Mouse (Mus musculus): ENCODE measurements around the gene Hal. TPM values are rescaled to one million over a fixed set of nuclear protein-coding genes. Genes with fewer than 3 reads are reported as not detected.
A peak's percentile ranks its signal among the peaks of the same experiment; 100 is the strongest.

Hal gene
- polyA plus RNA-seq, 1 experiment from 2014 or later: not detected

DNA sequence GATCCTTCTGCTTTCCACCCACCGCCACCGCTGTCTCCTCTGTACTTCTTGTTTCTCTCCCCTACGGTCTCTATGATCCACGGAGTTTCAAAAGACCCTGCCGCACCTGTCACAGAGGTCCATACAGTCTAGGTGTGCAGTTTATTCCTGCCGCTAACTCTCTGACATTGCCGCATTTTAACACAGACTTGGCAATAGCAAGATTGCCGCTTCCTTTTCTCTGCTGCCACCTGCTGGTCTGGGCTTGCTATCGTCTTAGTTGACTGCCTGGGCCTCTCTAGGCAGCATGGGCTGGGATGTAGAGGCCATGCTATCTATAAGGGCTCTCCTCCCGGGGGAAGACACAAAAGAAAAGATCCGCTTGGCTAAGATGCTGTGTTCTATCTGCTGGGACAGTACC, 17.2 kb upstream of the Hal start:
- ATAC-seq (ENCODE audit: insufficient number of reproducible peaks, insufficient read depth, low FRiP score, low TSS enrichment, low read depth): no peak
- H3K36me3 ChIP-seq: peaks cover 87% of the 10 kb centered on the region
- WGBS: 55% methylated on average over 11 of the region's 11 CpGs

DNA sequence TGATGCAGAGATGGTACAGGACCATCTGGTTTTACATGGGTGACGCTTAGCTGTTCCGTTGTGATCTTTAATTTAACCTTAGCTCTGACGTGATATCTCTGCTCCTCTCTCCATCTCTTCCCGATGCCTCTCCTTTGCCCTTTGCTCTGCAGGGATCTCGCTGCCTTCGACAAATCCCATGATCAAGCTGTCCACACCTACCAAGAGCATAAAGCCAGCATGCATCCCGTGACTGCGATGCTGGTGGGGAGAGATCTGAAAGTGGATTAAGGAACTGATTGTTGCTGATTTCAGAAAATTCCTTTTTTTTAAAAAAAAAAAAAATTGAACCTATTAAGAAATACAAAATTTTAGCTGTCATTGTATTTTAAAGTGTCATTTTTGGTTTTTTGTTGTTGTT, 4.1 kb upstream of the Hal start:
- Histone ChIP-seq H3K4me2 (no peak overlapping the region), H3K9ac (replicated peaks) (no peak overlapping the region), H3K9me3 (no peaks in the 10 kb centered on the region), H3K4me1 (replicated peaks) (no peaks in the 10 kb centered on the region), H3K4me3 (replicated peaks) (no peak overlapping the region), H3K27ac (no peak overlapping the region), H3K27me3 (no peaks in the 10 kb centered on the region), H3K36me3 (peaks cover 55% of the 10 kb centered on the region)
- WGBS: 89% methylated on average over 8 of the region's 8 CpGs
- no peak for ATAC-seq (ENCODE audit: insufficient number of reproducible peaks, insufficient read depth, low FRiP score, low TSS enrichment, low read depth)

More for the DNA sequence above, 17.2 kb upstream of the Hal start:
- Histone ChIP-seq H3K27ac (no peak overlapping the region), H3K27me3 (no peaks in the 10 kb centered on the region), H3K4me3 (replicated peaks) (no peak overlapping the region), H3K4me2 (no peak overlapping the region), H3K9ac (replicated peaks) (no peak overlapping the region), H3K4me1 (replicated peaks) (no peaks in the 10 kb centered on the region), H3K9me3 (no peaks in the 10 kb centered on the region)

DNA sequence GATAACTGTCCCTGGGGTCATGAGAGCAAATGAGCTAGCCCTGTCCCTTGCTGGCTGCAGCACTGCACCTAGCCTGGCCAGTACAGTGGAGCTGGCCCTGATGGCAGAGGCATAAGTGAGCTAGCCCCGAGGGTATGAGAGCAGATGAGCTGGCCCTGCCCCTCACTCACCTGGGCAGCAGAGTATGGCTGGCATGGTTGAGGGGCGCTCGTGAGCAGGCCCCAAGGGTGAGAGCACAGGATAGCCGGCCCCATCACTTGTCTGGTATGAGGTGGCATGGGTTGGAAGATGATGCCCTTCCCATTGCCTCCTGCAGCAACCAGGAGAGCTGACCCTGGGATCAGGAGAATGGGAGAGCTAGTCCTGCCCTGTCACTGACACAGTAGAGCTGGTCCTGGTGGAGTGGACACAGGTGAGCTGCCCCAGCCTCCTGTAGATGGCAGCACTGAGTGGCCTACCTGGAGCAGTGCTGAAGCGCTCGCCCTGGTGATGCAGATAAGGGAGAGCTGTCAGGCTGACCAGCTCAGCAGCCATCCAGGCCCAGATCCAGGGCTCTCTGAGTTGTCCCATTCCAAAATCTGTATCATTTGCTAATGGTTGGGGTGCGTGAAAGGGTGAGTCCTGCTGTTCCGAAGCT, 3.4 kb upstream of the Hal start:
- Histone ChIP-seq H3K4me1 (replicated peaks) (no peaks in the 10 kb centered on the region), H3K27me3 (no peaks in the 10 kb centered on the region), H3K27ac (no peak overlapping the region), H3K36me3 (peaks cover 48% of the 10 kb centered on the region), H3K9ac (replicated peaks) (no peak overlapping the region), H3K4me3 (replicated peaks) (no peak overlapping the region), H3K4me2 (no peak overlapping the region), H3K9me3 (no peaks in the 10 kb centered on the region)
- 77% methylated on average over 8 of the region's 8 CpGs for WGBS
- ATAC-seq (ENCODE audit: insufficient number of reproducible peaks, insufficient read depth, low FRiP score, low TSS enrichment, low read depth): no peak

DNA sequence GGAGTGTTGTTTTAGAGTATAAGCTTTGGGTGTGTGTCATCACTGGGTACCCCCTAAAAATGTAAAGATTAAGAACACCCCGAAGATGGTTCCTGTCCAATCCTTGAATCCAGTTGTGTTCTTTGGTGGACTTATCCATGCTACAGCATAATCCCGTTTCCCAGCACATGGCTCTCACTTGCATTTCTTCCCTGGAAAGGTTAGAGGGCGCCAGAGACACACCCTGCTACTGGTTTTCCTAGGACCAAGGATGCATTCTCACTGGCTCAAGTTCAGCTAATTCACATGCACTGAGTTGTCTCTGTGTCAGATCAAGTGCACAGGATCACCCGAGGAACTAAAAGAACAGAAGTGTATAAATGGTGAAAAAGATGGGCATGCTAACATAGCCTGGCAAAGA, 1.9 kb upstream of the Hal start:
- 31% methylated on average over 4 of the region's 4 CpGs for WGBS
- no peak overlapping the region for H3K9ac ChIP-seq (replicated peaks)
- H3K36me3 ChIP-seq: peaks cover 34% of the 10 kb centered on the region
- H3K27me3 ChIP-seq: no peaks in the 10 kb centered on the region
- no peak overlapping the region for H3K27ac ChIP-seq
- ATAC-seq (ENCODE audit: insufficient number of reproducible peaks, insufficient read depth, low FRiP score, low TSS enrichment, low read depth): 0 out of 2 replicates have a peak, but pooled peaks have one; percentile 12
- no peak overlapping the region for H3K4me2 ChIP-seq
- H3K4me3 ChIP-seq (replicated peaks): no peak overlapping the region
- no peaks in the 10 kb centered on the region for H3K4me1 ChIP-seq (replicated peaks)
- no peaks in the 10 kb centered on the region for H3K9me3 ChIP-seq

DNA sequence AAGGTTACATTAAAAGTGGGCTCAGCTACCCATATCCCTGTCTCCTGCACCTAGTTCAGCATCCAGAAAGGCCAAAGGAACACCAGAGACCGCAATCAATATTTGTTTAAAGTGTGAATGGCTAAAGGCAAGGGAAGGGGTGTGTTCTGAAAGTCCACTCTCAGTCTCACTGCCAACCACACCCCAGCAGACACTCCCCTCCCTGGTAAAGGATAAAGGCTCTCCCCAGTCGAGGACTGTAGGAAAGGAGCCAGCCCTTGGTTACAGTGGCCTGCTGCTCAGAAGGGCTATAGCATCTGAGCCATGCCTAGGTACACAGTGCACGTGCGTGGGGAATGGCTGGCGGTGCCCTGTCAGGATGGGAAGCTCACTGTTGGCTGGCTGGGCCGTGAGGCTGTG, 259 bp downstream of the Hal start:
- H3K27me3 ChIP-seq: no peaks in the 10 kb centered on the region
- H3K4me3 ChIP-seq (replicated peaks): no peak overlapping the region
- ATAC-seq (ENCODE audit: insufficient number of reproducible peaks, insufficient read depth, low FRiP score, low TSS enrichment, low read depth): no peak
- H3K4me2 ChIP-seq: no peak overlapping the region
- H3K36me3 ChIP-seq: peaks cover 12% of the 10 kb centered on the region
- 78% methylated on average over 6 of the region's 6 CpGs for WGBS
- H3K4me1 ChIP-seq (replicated peaks): no peaks in the 10 kb centered on the region
- no peak overlapping the region for H3K9ac ChIP-seq (replicated peaks)
- no peaks in the 10 kb centered on the region for H3K9me3 ChIP-seq
- no peak overlapping the region for H3K27ac ChIP-seq

DNA sequence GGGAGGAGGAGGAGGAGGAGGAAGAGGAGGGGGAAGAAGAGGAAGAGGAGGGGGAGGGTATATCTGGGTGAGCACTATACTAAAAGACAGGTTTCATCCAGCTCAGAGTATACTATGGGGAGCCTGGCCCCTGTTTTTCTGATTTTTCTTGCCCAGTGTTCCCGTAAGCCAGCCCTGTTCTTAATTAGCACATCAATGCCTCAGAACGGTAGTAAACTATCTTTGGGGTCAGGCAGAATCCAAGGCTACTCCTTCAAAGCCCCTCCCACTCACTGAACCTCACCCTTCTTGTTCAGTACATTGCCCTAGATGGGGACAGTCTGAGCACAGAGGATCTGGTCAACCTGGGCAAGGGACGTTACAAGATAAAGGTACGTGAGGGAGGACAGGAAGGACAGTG, 1.9 kb downstream of the Hal start:
- Histone ChIP-seq H3K9ac (replicated peaks) (no peak overlapping the region), H3K36me3 (no peaks in the 10 kb centered on the region), H3K4me3 (replicated peaks) (no peak overlapping the region), H3K27ac (no peak overlapping the region), H3K27me3 (no peaks in the 10 kb centered on the region), H3K9me3 (no peaks in the 10 kb centered on the region), H3K4me1 (replicated peaks) (no peaks in the 10 kb centered on the region), H3K4me2 (no peak overlapping the region)
- ATAC-seq (ENCODE audit: insufficient number of reproducible peaks, insufficient read depth, low FRiP score, low TSS enrichment, low read depth): no peak
- WGBS: 33% methylated on average over 4 of the region's 4 CpGs

DNA sequence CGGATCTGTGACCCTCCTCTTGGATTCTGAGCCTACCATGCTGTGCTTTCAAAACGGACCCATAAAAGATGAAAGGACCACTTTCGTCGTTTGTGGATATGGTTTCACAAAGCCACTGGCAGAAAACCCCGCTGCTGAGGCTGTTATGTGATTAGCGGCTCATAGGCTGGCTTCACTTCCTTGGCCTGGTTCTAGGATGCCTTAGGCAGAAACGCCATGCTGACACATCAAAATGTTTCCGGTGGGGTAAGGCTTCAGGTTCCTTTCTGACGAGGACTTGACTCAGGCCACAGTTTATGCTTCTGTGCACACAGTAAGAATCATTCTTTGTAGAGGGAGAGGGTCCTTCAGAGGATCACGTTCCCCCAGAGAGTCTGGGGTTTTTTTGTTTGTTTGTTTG, 12.3 kb downstream of the Hal start:
- Histone ChIP-seq H3K9ac (replicated peaks) (no peak overlapping the region), H3K4me3 (replicated peaks) (no peak overlapping the region), H3K9me3 (no peaks in the 10 kb centered on the region), H3K4me2 (0 out of 2 replicates have a peak overlapping the region, but pooled peaks have one; percentile 3), H3K4me1 (replicated peaks) (peaks cover 8% of the 10 kb centered on the region; the same call in 1 of the 2 replicates), H3K36me3 (no peaks in the 10 kb centered on the region), H3K27ac (no peak overlapping the region), H3K27me3 (no peaks in the 10 kb centered on the region)
- WGBS: 22% methylated on average over 10 of the region's 10 CpGs
- no peak for ATAC-seq (ENCODE audit: insufficient number of reproducible peaks, insufficient read depth, low FRiP score, low TSS enrichment, low read depth)

DNA sequence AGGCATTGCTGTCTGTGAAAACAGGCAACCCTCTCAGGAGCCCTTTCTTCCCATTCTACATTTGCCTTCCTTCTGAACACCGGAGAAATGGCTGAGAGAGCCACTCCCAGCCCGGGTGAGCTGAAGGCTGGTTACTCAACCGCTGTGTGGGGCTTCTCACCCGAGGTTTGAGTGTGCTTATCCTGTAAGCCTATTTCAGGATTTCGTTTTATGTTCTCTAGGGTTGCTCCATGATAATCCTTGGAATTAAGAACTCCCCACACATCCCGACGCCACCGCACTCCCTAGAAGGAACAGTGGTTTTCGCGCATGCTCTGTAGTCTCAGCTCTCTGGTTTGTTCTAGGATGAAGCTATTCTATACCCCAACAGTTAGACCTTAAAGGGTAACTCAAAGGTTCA, 12.8 kb downstream of the Hal start:
- Histone ChIP-seq H3K4me3 (replicated peaks) (no peak overlapping the region), H3K9me3 (no peaks in the 10 kb centered on the region), H3K9ac (replicated peaks) (no peak overlapping the region), H3K36me3 (no peaks in the 10 kb centered on the region), H3K4me2 (0 out of 2 replicates have a peak overlapping the region, but pooled peaks have one; percentile 3), H3K27me3 (no peaks in the 10 kb centered on the region), H3K4me1 (replicated peaks) (peaks cover 8% of the 10 kb centered on the region; the same call in 1 of the 2 replicates), H3K27ac (no peak overlapping the region)
- ATAC-seq (ENCODE audit: insufficient number of reproducible peaks, insufficient read depth, low FRiP score, low TSS enrichment, low read depth): no peak
- WGBS: 82% methylated on average over 10 of the region's 10 CpGs

DNA sequence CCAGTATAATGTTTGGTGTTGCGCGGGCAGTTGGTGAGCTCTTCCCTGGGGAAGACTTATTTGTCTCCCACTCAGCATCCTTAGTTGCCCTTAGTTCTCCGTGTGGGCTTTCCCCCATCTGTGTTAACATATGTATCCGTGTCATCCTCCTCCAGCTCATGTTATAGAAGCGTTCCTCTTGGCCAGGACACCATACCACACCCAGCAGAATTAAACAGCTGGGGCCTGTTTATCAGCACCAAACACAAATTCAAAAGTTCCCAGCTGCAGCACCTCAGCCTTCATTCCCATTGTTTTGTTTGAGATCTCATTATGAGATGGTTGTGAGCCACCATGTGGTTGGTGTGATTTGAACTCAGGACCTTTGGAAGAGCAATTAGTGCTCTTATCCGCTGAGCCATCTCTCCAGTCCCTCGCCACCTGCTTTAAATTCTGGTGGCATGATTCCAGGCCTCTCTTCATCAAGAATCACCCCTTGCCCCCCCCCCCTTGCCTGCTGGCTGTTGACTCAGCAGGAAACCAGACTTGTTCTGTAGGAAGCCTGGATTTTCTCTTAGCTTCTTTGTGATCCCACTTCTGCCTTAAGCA, 19.9 kb downstream of the Hal start:
- Histone ChIP-seq H3K27ac (no peak overlapping the region), H3K27me3 (no peaks in the 10 kb centered on the region), H3K4me1 (replicated peaks) (no peaks in the 10 kb centered on the region), H3K4me3 (replicated peaks) (no peak overlapping the region), H3K36me3 (no peaks in the 10 kb centered on the region), H3K9ac (replicated peaks) (no peak overlapping the region), H3K9me3 (no peaks in the 10 kb centered on the region), H3K4me2 (no peak overlapping the region)
- no peak for ATAC-seq (ENCODE audit: insufficient number of reproducible peaks, insufficient read depth, low FRiP score, low TSS enrichment, low read depth)
- WGBS: 82% methylated on average over 7 of the region's 7 CpGs

DNA sequence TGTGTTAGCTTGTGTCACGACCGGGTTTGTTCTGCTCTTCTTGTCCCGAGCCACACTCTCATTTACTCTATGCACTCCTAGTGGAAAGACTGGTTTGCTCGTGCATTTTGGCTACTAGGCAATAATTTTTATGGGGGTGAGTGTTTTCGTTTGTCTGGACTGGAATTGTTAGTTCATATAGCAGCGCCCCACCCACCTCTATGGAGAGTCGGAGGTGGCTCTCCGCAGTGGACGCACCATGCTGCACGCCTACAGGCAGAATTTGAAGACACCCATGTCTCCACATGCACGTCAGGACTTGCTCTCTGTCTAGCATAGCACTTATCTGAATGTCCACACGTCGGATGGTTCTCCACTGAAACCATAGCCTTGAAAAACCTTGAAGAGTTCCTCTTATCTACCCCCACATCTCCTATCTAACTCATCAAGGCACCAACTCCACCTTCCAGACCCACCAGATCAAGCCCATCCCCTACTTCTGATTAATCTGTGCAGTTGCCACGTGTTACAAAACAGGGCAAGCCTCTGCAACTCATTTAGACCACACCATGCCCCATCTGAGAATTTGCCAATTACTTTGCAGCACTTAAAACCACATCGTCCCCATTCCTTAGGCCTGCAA, 21.1 kb downstream of the Hal start:
- WGBS: 77% methylated on average over 15 of the region's 15 CpGs
- no peak overlapping the region for H3K9ac ChIP-seq (replicated peaks)
- no peaks in the 10 kb centered on the region for H3K4me1 ChIP-seq (replicated peaks)
- ATAC-seq (ENCODE audit: insufficient number of reproducible peaks, insufficient read depth, low FRiP score, low TSS enrichment, low read depth): no peak
- no peak overlapping the region for H3K4me3 ChIP-seq (replicated peaks)
- H3K4me2 ChIP-seq: no peak overlapping the region
- no peaks in the 10 kb centered on the region for H3K27me3 ChIP-seq
- H3K36me3 ChIP-seq: no peaks in the 10 kb centered on the region
- H3K9me3 ChIP-seq: no peaks in the 10 kb centered on the region
- H3K27ac ChIP-seq: no peak overlapping the region

DNA sequence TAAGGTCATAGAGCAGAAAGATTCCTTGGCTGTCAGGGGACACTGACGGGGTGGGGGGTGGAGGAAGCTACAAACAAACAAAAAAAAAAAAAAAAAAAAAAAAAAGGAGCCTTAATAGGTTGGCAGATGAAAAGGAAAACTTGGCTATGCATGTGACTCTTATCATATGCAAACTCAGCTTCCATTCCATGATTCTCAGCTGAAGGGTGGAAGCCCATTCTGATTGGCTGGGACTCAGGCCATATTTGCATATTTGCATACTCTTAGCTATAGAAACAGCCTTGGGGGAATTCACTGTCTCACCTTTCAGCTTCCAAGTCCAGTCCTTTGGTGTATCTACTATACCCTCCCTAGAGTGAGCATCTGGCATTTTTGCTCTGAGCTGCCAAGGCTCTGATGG, 26.9 kb downstream of the Hal start:
- Histone ChIP-seq H3K27me3 (no peaks in the 10 kb centered on the region), H3K9me3 (no peaks in the 10 kb centered on the region), H3K9ac (replicated peaks) (no peak overlapping the region), H3K36me3 (no peaks in the 10 kb centered on the region), H3K4me2 (no peak overlapping the region), H3K4me1 (replicated peaks) (no peaks in the 10 kb centered on the region), H3K4me3 (replicated peaks) (no peak overlapping the region), H3K27ac (no peak overlapping the region)
- WGBS: 29% methylated on average over 1 of the region's 1 CpGs
- ATAC-seq (ENCODE audit: insufficient number of reproducible peaks, insufficient read depth, low FRiP score, low TSS enrichment, low read depth): no peak

All from limb, embryonic 12.5 days (tissue).